Mouse (Mus musculus) adrenal gland, postnatal 4 days (tissue): Measurements from ENCODE around the gene Sftpd. TPM values are rescaled to one million over a fixed set of nuclear protein-coding genes. Genes with fewer than 3 reads are reported as not detected.

Experiments
- total RNA-seq, 2 experiments: library from RNA; stranded (reverse); gene quantifications; 2 replicates each; pipeline ENCODE4 v1.2.3; 2021

Sftpd gene
- total RNA-seq, 2 experiments from 2014 or later: not detected

Other genes with a start within 250 kb of the Sftpd start
- 10 to 100 TPM; 54.0 to 57.9 TPM for gene Tspan14, start 218.3 kb downstream of the Sftpd start, total RNA-seq
- gene Fam213a, start 171.4 kb downstream of the Sftpd start, total RNA-seq: 10 to 100 TPM; 75.5 to 79.0 TPM
- under 1 TPM; 0.65 to 0.76 TPM for gene Dydc2, start 115.9 kb downstream of the Sftpd start, total RNA-seq
- under 1 TPM in 1 of 2 experiments, not detected in 1; 0.31 TPM for gene Dydc1, start 112.2 kb downstream of the Sftpd start, total RNA-seq
- 10 to 100 TPM in 1 of 2 experiments, 1 to 10 TPM in 1; 6.4 to 97.7 TPM for gene Mat1a, start 80.1 kb downstream of the Sftpd start, total RNA-seq
- gene Sftpa1, start 53.4 kb downstream of the Sftpd start, total RNA-seq: under 1 TPM in 1 of 2 experiments, not detected in 1; 0.34 TPM
- 10 to 100 TPM in 1 of 2 experiments, under 1 TPM in 1; 0.36 to 12.9 TPM for gene Mbl1, start 33.7 kb downstream of the Sftpd start, total RNA-seq
- gene Gm2832, start 93.7 kb upstream of the Sftpd start, total RNA-seq: not detected
- gene Gm5798, start 163.5 kb upstream of the Sftpd start, total RNA-seq: not detected
- not detected for gene Gm7945, start 201.2 kb upstream of the Sftpd start, total RNA-seq
- gene Gm6482, start 223.1 kb upstream of the Sftpd start, total RNA-seq: not detected